Mouse (Mus musculus) embryonic facial prominence, embryonic 14.5 days (tissue): ENCODE measurements around the gene Mgat2. TPM values are rescaled to one million over a fixed set of nuclear protein-coding genes. Genes with fewer than 3 reads are reported as not detected.
"Not testable (repeated sequence)": the region's sequence is repeated elsewhere in the genome, so short reads cannot be mapped to it uniquely, and the experiment has no call there.

Experiments used
- ATAC-seq: fragments of 200-750 bp; cut with Nextera tagmentation; 2 replicates; pipeline ENCODE4 v1.8.0; 2017; ENCODE audit warnings: low read depth, moderate number of reproducible peaks, moderate TSS enrichment
- DNase-seq: peaks from one replicate; pipeline ENCODE4 v3.0.0-alpha.2; 2015; ENCODE audit warnings: low spot score
- H3K27ac ChIP-seq: fragments of 300-500 bp; sonication (generic); replicated peaks from 2 replicates; pipeline ENCODE4 v1.5.1; 2014; ENCODE audit warnings: low read depth, mild to moderate bottlenecking, low read length, moderate library complexity
- H3K27me3 ChIP-seq: fragments of 300-500 bp; sonication (generic); replicated peaks from 2 replicates; pipeline ENCODE4 v1.6.1; 2014; ENCODE audit warnings: low read length; ENCODE audit not compliant: control insufficient read depth, insufficient read depth
- H3K36me3 ChIP-seq: fragments of 300-500 bp; sonication (generic); 2 replicates; pipeline ENCODE4 v1.6.1; 2014; ENCODE audit warnings: low read length, mixed read lengths; ENCODE audit not compliant: control insufficient read depth, insufficient read depth
- H3K4me1 ChIP-seq: fragments of 300-500 bp; sonication (generic); 2 replicates; pipeline ENCODE4 v1.6.1; 2014; ENCODE audit warnings: antibody characterized with exemption, low read length; ENCODE audit not compliant: control insufficient read depth, insufficient read depth
- H3K4me2 ChIP-seq: fragments of 300-500 bp; sonication (generic); 2 replicates; pipeline ENCODE4 v1.6.1; 2014; ENCODE audit warnings: low read depth, mild to moderate bottlenecking, low read length, moderate library complexity, mixed read lengths
- H3K4me3 ChIP-seq: fragments of 300-500 bp; sonication (generic); 2 replicates; pipeline ENCODE4 v1.5.1; 2014; ENCODE audit warnings: low read depth, mild to moderate bottlenecking, low read length
- H3K9ac ChIP-seq: fragments of 300-500 bp; sonication (generic); 2 replicates; pipeline ENCODE4 v1.6.1; 2014; ENCODE audit warnings: low read depth, mild to moderate bottlenecking, low read length, moderate library complexity, mixed read lengths
- H3K9me3 ChIP-seq: fragments of 300-500 bp; sonication (generic); 2 replicates; pipeline ENCODE4 v1.6.1; 2016; ENCODE audit warnings: low read length; ENCODE audit not compliant: control insufficient read depth
- WGBS: fragments of 180-500 bp; shearing (Covaris S2); extraction: QIAGEN DNeasy Blood & Tissue Kit; methylation state at CpG from one replicate; pipeline ENCODE4 v1.1.7; 2014; 5-methylcytosine and 5-hydroxymethylcytosine counted together
- polyA plus RNA-seq: library from polyadenylated mRNA; unstranded; fragments of >200 nt; fragmentation: Nextera tagmentation; extraction: Ambion mirVana; gene quantifications from 2 replicates; pipeline ENCODE4 v1.2.1, GENCODE M21; 2014

Mgat2 gene
- polyA plus RNA-seq, 1 experiment from 2014 or later: 66.1 TPM

GRCm38 (mm10) chr12:69158366-69158764, 25.6 kb upstream of the Mgat2 start:
- Histone ChIP-seq H3K9ac (peak overlapping the region; percentile 95), H3K36me3 (peaks cover 20% of the 10 kb centered on the region), H3K27me3 (no peaks in the 10 kb centered on the region), H3K9me3 (no peaks in the 10 kb centered on the region), H3K4me2 (peak overlapping the region; percentile 80), H3K4me1 (0 out of 2 replicates have a peak, but pooled peaks cover 4% of the 10 kb centered on the region), H3K4me3 (peak overlapping the region; percentile 76), H3K27ac (peak overlapping the region; percentile 95)
- DNase-seq: peak; percentile 26
- under 1% methylated on average over 19 of the region's 19 CpGs for whole genome bisulfite sequencing
- no peak; the same call in 1 of the 2 replicates for ATAC-seq

- H3K27ac ChIP-seq: peak within 1 kb of the TSS; percentile 95
- not testable (repeated sequence) for H3K9me3 ChIP-seq, H3K4me1 ChIP-seq, H3K27me3 ChIP-seq
- H3K36me3 ChIP-seq: peaks cover 20% of the 10 kb centered on the region
- peak within 1 kb of the TSS; percentile 95 for H3K9ac ChIP-seq
- DNase-seq: peak; percentile 100
- under 1% methylated on average over 39 of the region's 68 CpGs for WGBS
- H3K4me2 ChIP-seq: peak within 1 kb of the TSS; percentile 80
- peak within 1 kb of the TSS; percentile 76 for H3K4me3 ChIP-seq
- ATAC-seq: peak; percentile 99
These were observed 25.0 kb upstream of the Mgat2 start, which contains the start of gene Rps29 for GRCm38 (mm10) chr12:69158765-69159577. Gene Rps29 (minus strand): TSS chr12:69159186.

- H3K9me3 ChIP-seq: no peaks in the 10 kb centered on the region
- peak overlapping the region; percentile 35 for H3K4me2 ChIP-seq
- 5% methylated on average over 9 of the region's 9 CpGs for WGBS
- H3K4me3 ChIP-seq: peak overlapping the region; percentile 76
- H3K27ac ChIP-seq: no peak overlapping the region
- H3K4me1 ChIP-seq: 0 out of 2 replicates have a peak, but pooled peaks cover 4% of the 10 kb centered on the region
- H3K9ac ChIP-seq: no peak overlapping the region
- H3K27me3 ChIP-seq: no peaks in the 10 kb centered on the region
- peak; percentile 63 for DNase-seq
- no peak for ATAC-seq
- peaks cover 20% of the 10 kb centered on the region for H3K36me3 ChIP-seq
These were observed 24.4 kb upstream of the Mgat2 start for GRCm38 (mm10) chr12:69159578-69159940.

- H3K36me3 ChIP-seq: peaks cover 20% of the 10 kb centered on the region
- not testable (repeated sequence) for H3K27ac ChIP-seq, H3K4me3 ChIP-seq, H3K4me1 ChIP-seq, H3K9ac ChIP-seq, H3K9me3 ChIP-seq, H3K27me3 ChIP-seq, ATAC-seq, H3K4me2 ChIP-seq, DNase-seq
- WGBS: 68% methylated on average over 2 of the region's 2 CpGs
These were observed 23.3 kb upstream of the Mgat2 start for GRCm38 (mm10) chr12:69160677-69161076.

GRCm38 (mm10) chr12:69163586-69163985, 20.4 kb upstream of the Mgat2 start:
- H3K9me3 ChIP-seq, H3K36me3 ChIP-seq, H3K27me3 ChIP-seq, ATAC-seq, H3K27ac ChIP-seq, H3K4me3 ChIP-seq, H3K4me1 ChIP-seq, DNase-seq, H3K9ac ChIP-seq, H3K4me2 ChIP-seq: not testable (repeated sequence)
- 83% methylated on average over 4 of the region's 4 CpGs for WGBS

- peaks cover 9% of the 10 kb centered on the region for H3K4me1 ChIP-seq
- ATAC-seq (no peak), DNase-seq (no peak)
- H3K27ac ChIP-seq: no peak overlapping the region
- no peak overlapping the region for H3K9ac ChIP-seq
- H3K4me3 ChIP-seq: no peak overlapping the region
- no peaks in the 10 kb centered on the region for H3K27me3 ChIP-seq
- H3K4me2 ChIP-seq: no peak overlapping the region
- H3K36me3 ChIP-seq: no peaks in the 10 kb centered on the region
- no peaks in the 10 kb centered on the region for H3K9me3 ChIP-seq
- 47% methylated on average over 3 of the region's 3 CpGs for WGBS
These were observed 19.1 kb upstream of the Mgat2 start for GRCm38 (mm10) chr12:69164904-69165303.

GRCm38 (mm10) chr12:69166861-69167581, 16.9 kb upstream of the Mgat2 start:
- H3K4me2 ChIP-seq, H3K27ac ChIP-seq, H3K4me3 ChIP-seq, ATAC-seq, H3K9me3 ChIP-seq, H3K27me3 ChIP-seq, DNase-seq, H3K4me1 ChIP-seq, H3K36me3 ChIP-seq, H3K9ac ChIP-seq: not testable (repeated sequence)
- WGBS: 64% methylated on average over 8 of the region's 8 CpGs

GRCm38 (mm10) chr12:69167656-69168460, 16.1 kb upstream of the Mgat2 start:
- no peaks in the 10 kb centered on the region for H3K36me3 ChIP-seq
- no peaks in the 10 kb centered on the region for H3K27me3 ChIP-seq
- DNase-seq (no peak), ATAC-seq (peak; percentile 53)
- H3K27ac ChIP-seq: peak overlapping the region; percentile 75; the same call in 1 of the 2 replicates
- 8% methylated on average over 18 of the region's 18 CpGs for WGBS
- H3K9ac ChIP-seq: peak overlapping the region; percentile 76
- peak overlapping the region; percentile 86 for H3K4me2 ChIP-seq
- peak overlapping the region; percentile 75 for H3K4me3 ChIP-seq
- H3K4me1 ChIP-seq: peaks cover 9% of the 10 kb centered on the region
- H3K9me3 ChIP-seq: no peaks in the 10 kb centered on the region
